Mouse (Mus musculus): Measurements from ENCODE around the gene Trpm1. TPM values are rescaled to one million over a fixed set of nuclear protein-coding genes. Genes with fewer than 3 reads are reported as not detected.

The Trpm1 gene
- polyA plus RNA-seq, 1 experiment from 2014 or later: 1.7 TPM

DNA sequence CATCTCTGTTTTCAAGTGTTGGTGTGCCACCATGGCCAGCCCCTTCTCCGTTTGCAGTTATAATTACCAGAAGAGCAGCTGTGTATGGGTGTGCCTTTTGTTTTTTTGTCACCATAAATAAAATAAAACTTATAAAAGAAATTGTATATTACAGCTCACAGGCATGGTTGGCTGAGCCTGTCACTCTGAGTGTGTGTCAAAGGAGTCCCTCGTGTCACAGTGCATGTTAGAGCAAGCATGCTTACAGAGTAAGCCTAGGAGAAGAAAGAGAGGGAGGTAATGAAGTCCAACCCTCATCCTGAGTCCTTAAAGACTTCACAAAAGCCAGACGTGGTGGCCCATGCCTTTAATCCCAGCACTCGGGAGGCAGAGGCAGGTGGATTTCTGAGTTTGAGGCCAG lies 88.8 kb downstream of the Trpm1 start:
- H3K27me3 ChIP-seq (ENCODE audit: control insufficient read depth, insufficient read depth, low read length): no peaks in the 10 kb centered on the region
- ATAC-seq (ENCODE audit: insufficient number of reproducible peaks, low FRiP score, low TSS enrichment, low read depth) (no peak), DNase-seq (ENCODE audit: low spot score) (no peak)
- H3K36me3 ChIP-seq (ENCODE audit: control insufficient read depth, insufficient read depth, low read length): no peaks in the 10 kb centered on the region
- no peak overlapping the region for H3K9ac ChIP-seq (ENCODE audit: low read length)
- no peak overlapping the region for H3K4me2 ChIP-seq (ENCODE audit: low read depth, severe bottlenecking)
- no peak overlapping the region for H3K27ac ChIP-seq (replicated peaks; ENCODE audit: low read depth, low read length)
- H3K4me1 ChIP-seq (ENCODE audit: control insufficient read depth, insufficient read depth, low read length): no peaks in the 10 kb centered on the region
- 50% methylated on average over 4 of the region's 4 CpGs for WGBS
- no peak overlapping the region for H3K4me3 ChIP-seq (ENCODE audit: low read depth, low read length)
- H3K9me3 ChIP-seq (ENCODE audit: control insufficient read depth, low read length): no peaks in the 10 kb centered on the region

DNA sequence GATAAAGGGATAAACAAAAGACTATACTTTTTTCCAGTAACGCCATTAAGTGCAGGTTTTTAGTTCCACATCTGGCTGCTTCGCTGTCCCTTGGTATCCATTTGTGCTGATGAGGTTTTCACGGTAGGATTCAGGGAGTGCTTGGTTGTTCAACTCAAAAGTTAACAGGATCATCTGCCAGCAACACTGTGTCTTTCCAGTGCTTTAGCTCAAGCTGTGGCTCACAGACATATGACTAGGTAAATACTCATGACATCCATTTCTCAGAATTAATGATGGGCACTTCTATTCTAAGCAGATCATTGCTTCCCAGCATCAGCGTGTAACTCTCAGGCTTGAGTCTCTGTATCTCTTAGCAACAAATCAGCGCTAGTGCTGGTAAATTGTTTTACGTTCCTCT lies 90.7 kb downstream of the Trpm1 start:
- ATAC-seq (ENCODE audit: insufficient number of reproducible peaks, low FRiP score, low TSS enrichment, low read depth) (no peak), DNase-seq (ENCODE audit: low spot score) (no peak)
- Histone ChIP-seq H3K27me3 (ENCODE audit: control insufficient read depth, insufficient read depth, low read length) (no peaks in the 10 kb centered on the region), H3K27ac (replicated peaks; ENCODE audit: low read depth, low read length) (no peak overlapping the region), H3K36me3 (ENCODE audit: control insufficient read depth, insufficient read depth, low read length) (no peaks in the 10 kb centered on the region), H3K9ac (ENCODE audit: low read length) (no peak overlapping the region), H3K9me3 (ENCODE audit: control insufficient read depth, low read length) (no peaks in the 10 kb centered on the region), H3K4me1 (ENCODE audit: control insufficient read depth, insufficient read depth, low read length) (no peaks in the 10 kb centered on the region), H3K4me3 (ENCODE audit: low read depth, low read length) (no peak overlapping the region), H3K4me2 (ENCODE audit: low read depth, severe bottlenecking) (no peak overlapping the region)
- 80% methylated on average over 6 of the region's 6 CpGs for WGBS

DNA sequence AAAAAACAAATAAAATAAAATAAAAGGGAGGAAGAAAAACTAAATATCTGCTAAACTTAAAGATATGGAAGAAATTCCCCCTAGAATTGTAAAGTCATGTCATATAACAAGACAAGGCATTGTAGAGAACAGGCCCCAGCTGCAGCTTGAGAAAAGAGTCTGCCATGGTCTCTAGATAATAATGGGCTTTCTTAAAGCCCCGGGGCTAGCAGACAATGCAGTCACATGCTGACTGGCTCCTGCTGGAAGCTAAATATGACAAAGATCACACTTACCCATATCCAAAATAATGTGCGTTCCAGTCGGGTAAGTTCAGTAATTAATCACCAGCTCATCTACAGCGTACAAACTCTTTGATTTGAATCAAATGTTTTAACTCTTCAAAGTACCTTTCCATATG lies 93.1 kb downstream of the Trpm1 start:
- no peaks in the 10 kb centered on the region for H3K36me3 ChIP-seq (ENCODE audit: control insufficient read depth, insufficient read depth, low read length)
- H3K27me3 ChIP-seq (ENCODE audit: control insufficient read depth, insufficient read depth, low read length): no peaks in the 10 kb centered on the region
- no peak overlapping the region for H3K4me2 ChIP-seq (ENCODE audit: low read depth, severe bottlenecking)
- no peaks in the 10 kb centered on the region for H3K9me3 ChIP-seq (ENCODE audit: control insufficient read depth, low read length)
- no peak overlapping the region for H3K4me3 ChIP-seq (ENCODE audit: low read depth, low read length)
- ATAC-seq (ENCODE audit: insufficient number of reproducible peaks, low FRiP score, low TSS enrichment, low read depth) (no peak), DNase-seq (ENCODE audit: low spot score) (no peak)
- H3K9ac ChIP-seq (ENCODE audit: low read length): no peak overlapping the region
- no peak overlapping the region for H3K27ac ChIP-seq (replicated peaks; ENCODE audit: low read depth, low read length)
- 82% methylated on average over 4 of the region's 4 CpGs for WGBS
- H3K4me1 ChIP-seq (ENCODE audit: control insufficient read depth, insufficient read depth, low read length): no peaks in the 10 kb centered on the region

DNA sequence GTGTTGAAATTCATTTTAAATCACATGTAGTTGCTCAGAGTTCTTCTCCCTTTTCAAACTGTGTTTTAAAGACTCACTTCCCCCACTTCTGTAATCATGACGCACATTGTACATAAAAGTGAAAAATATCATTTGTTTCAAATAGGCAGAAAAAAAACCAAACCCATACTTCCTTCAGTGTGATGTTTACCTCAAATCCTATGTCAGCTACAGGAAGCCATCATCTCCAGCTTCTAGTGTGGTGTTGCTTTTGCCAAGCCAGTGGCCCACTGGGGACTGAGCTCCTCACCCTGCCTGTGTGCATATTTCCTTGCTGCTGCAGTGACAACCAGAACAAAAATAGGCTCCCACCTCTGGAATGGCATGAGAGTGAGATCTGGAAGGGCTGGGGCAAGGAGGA lies 94.7 kb downstream of the Trpm1 start:
- ATAC-seq (ENCODE audit: insufficient number of reproducible peaks, low FRiP score, low TSS enrichment, low read depth) (no peak), DNase-seq (ENCODE audit: low spot score) (no peak)
- Histone ChIP-seq H3K4me2 (ENCODE audit: low read depth, severe bottlenecking) (no peak overlapping the region), H3K9ac (ENCODE audit: low read length) (no peak overlapping the region), H3K9me3 (ENCODE audit: control insufficient read depth, low read length) (no peaks in the 10 kb centered on the region), H3K4me3 (ENCODE audit: low read depth, low read length) (no peak overlapping the region), H3K27ac (replicated peaks; ENCODE audit: low read depth, low read length) (no peak overlapping the region), H3K36me3 (ENCODE audit: control insufficient read depth, insufficient read depth, low read length) (no peaks in the 10 kb centered on the region), H3K4me1 (ENCODE audit: control insufficient read depth, insufficient read depth, low read length) (no peaks in the 10 kb centered on the region), H3K27me3 (ENCODE audit: control insufficient read depth, insufficient read depth, low read length) (no peaks in the 10 kb centered on the region)
- 90% methylated on average over 1 of the region's 1 CpGs for WGBS

DNA sequence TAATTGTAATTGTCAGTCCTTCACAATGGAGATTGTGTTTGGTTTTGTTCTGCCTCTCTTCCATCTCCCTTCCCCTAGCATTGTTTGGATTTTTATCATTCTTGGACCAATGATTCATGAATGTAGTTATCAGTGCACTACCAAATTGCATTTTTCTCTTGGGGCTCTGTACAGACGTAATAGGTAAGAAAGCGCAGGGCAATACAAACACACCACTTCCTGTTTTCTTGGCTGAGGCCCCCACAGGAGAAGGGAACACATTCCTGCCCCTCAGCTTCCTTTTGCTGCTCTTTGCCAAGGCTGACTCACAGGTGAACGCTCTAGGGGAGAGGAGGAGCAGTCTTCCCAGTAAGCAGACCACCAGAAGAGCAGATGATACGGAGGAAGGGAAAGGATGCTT lies 96.1 kb downstream of the Trpm1 start:
- no peak overlapping the region for H3K27ac ChIP-seq (replicated peaks; ENCODE audit: low read depth, low read length)
- no peak for ATAC-seq (ENCODE audit: insufficient number of reproducible peaks, low FRiP score, low TSS enrichment, low read depth)
- H3K27me3 ChIP-seq (ENCODE audit: control insufficient read depth, insufficient read depth, low read length): no peaks in the 10 kb centered on the region
- H3K4me1 ChIP-seq (ENCODE audit: control insufficient read depth, insufficient read depth, low read length): no peaks in the 10 kb centered on the region
- H3K9me3 ChIP-seq (ENCODE audit: control insufficient read depth, low read length): no peaks in the 10 kb centered on the region
- H3K9ac ChIP-seq (ENCODE audit: low read length): no peak overlapping the region
- no peak for DNase-seq (ENCODE audit: low spot score)
- no peak overlapping the region for H3K4me2 ChIP-seq (ENCODE audit: low read depth, severe bottlenecking)
- 86% methylated on average over 4 of the region's 4 CpGs for WGBS
- H3K36me3 ChIP-seq (ENCODE audit: control insufficient read depth, insufficient read depth, low read length): no peaks in the 10 kb centered on the region
- no peak overlapping the region for H3K4me3 ChIP-seq (ENCODE audit: low read depth, low read length)

DNA sequence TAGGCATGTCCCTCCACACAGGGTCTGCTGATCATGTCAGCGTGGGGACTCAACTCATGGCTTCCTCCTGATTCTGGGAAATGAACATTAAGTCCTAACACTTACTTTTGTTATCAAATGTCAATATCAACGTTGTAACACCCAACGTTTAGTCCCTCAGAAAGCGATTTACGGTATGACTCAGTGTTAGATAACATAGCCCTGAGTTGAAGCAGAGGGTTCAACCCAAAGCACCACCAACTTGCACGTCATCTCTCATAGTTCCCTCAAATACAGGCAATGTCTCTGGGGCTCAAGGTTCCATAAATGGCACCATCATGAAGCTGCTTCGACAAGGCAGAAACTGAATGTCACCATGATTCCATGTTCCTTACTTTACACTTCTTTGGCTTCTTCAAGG lies 96.8 kb downstream of the Trpm1 start:
- Histone ChIP-seq H3K9me3 (ENCODE audit: control insufficient read depth, low read length) (no peaks in the 10 kb centered on the region), H3K4me2 (ENCODE audit: low read depth, severe bottlenecking) (no peak overlapping the region), H3K4me3 (ENCODE audit: low read depth, low read length) (no peak overlapping the region), H3K27me3 (ENCODE audit: control insufficient read depth, insufficient read depth, low read length) (no peaks in the 10 kb centered on the region), H3K9ac (ENCODE audit: low read length) (no peak overlapping the region), H3K4me1 (ENCODE audit: control insufficient read depth, insufficient read depth, low read length) (no peaks in the 10 kb centered on the region), H3K36me3 (ENCODE audit: control insufficient read depth, insufficient read depth, low read length) (no peaks in the 10 kb centered on the region), H3K27ac (replicated peaks; ENCODE audit: low read depth, low read length) (no peak overlapping the region)
- ATAC-seq (ENCODE audit: insufficient number of reproducible peaks, low FRiP score, low TSS enrichment, low read depth): no peak
- WGBS: 88% methylated on average over 7 of the region's 7 CpGs
- DNase-seq (ENCODE audit: low spot score): no peak

DNA sequence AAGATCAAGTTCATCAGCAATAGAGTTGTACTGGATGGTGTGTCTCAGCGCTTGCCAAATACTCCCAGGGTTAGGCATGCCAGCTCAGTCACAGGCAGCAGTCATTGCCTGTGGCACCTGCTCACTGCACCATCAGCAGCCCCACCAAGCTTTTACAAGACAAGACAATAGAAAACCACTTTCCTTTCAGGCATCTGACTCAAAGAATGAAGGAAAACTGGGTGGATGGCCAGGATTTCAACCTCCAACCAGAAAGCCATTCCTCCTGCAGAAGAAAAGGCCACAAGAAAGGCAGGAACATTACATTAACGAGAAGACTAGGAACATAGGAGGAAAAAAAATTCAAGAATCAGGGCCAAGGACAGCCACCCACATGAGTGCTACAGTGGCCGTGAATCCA lies 100.1 kb downstream of the Trpm1 start:
- no peak overlapping the region for H3K27ac ChIP-seq (replicated peaks; ENCODE audit: low read depth, low read length)
- no peaks in the 10 kb centered on the region for H3K9me3 ChIP-seq (ENCODE audit: control insufficient read depth, low read length)
- no peak overlapping the region for H3K9ac ChIP-seq (ENCODE audit: low read length)
- no peaks in the 10 kb centered on the region for H3K27me3 ChIP-seq (ENCODE audit: control insufficient read depth, insufficient read depth, low read length)
- 86% methylated on average over 3 of the region's 3 CpGs for WGBS
- no peak for DNase-seq (ENCODE audit: low spot score)
- no peak for ATAC-seq (ENCODE audit: insufficient number of reproducible peaks, low FRiP score, low TSS enrichment, low read depth)
- H3K4me2 ChIP-seq (ENCODE audit: low read depth, severe bottlenecking): no peak overlapping the region
- no peaks in the 10 kb centered on the region for H3K4me1 ChIP-seq (ENCODE audit: control insufficient read depth, insufficient read depth, low read length)
- no peaks in the 10 kb centered on the region for H3K36me3 ChIP-seq (ENCODE audit: control insufficient read depth, insufficient read depth, low read length)
- no peak overlapping the region for H3K4me3 ChIP-seq (ENCODE audit: low read depth, low read length)

DNA sequence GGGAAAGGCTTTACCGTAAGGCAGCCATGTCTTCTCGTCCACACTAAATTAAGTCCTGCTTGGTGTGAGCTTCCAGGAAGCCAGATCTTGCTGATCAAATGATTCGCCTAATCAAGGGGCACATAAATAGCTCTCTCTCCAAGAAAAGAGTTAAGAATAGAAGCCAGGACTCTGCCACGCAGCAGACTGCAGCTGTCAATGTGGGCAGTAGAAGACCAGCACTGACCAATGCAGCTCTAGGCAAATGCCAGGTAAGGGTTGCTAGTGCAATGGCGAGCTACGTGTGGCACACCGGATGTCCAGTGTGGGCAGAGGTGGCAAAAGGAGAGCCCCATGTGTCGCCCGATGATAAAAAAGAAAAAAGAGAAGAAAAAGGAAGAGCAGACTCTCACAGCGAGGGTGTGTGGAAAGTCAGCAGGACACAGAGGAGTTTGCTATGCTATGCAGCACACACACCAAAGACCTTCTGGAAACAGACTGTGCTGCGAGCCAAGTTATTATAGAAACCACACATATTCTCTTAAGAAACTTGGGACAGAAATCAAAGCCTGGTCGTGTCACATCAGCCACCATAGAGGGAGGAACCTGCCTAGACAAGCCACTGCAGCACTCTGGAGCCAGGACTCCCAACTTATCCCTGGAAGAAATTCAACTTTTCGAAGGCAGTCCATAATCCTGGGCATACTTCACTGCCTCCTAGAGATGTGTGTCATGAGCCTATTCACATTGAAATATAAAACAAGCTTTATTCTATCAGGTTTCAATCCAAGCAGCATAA lies 112.1 kb downstream of the Trpm1 start:
- no peak overlapping the region for H3K9ac ChIP-seq (ENCODE audit: low read length)
- no peak for DNase-seq (ENCODE audit: low spot score)
- H3K4me1 ChIP-seq (ENCODE audit: control insufficient read depth, insufficient read depth, low read length): no peaks in the 10 kb centered on the region
- 91% methylated on average over 13 of the region's 13 CpGs for WGBS
- H3K9me3 ChIP-seq (ENCODE audit: control insufficient read depth, low read length): no peaks in the 10 kb centered on the region; the same call in 1 of the 2 replicates
- ATAC-seq (ENCODE audit: insufficient number of reproducible peaks, low FRiP score, low TSS enrichment, low read depth): no peak
- H3K4me2 ChIP-seq (ENCODE audit: low read depth, severe bottlenecking): no peak overlapping the region
- no peak overlapping the region for H3K27ac ChIP-seq (replicated peaks; ENCODE audit: low read depth, low read length)
- H3K36me3 ChIP-seq (ENCODE audit: control insufficient read depth, insufficient read depth, low read length): no peaks in the 10 kb centered on the region
- H3K27me3 ChIP-seq (ENCODE audit: control insufficient read depth, insufficient read depth, low read length): peaks cover 6% of the 10 kb centered on the region; the same call in 1 of the 2 replicates
- H3K4me3 ChIP-seq (ENCODE audit: low read depth, low read length): no peak overlapping the region

DNA sequence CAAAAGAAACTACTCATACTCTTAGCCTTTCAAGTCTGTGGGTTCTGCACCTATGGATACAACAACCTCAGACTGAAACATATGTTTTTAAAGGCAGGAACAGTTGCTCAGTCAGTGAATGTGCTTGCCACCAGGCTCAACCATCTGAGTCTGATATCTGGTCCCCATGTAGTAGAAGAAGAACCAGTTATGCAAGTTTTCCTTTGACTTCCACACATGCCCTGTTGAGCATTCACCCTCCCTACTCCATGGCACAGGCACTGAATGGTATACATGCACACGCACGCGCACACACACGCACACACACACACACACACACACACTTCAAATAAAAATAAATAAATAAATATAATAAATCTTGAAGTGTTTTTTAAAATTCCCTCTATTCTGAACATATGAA lies 113.0 kb downstream of the Trpm1 start:
- H3K4me1 ChIP-seq (ENCODE audit: control insufficient read depth, insufficient read depth, low read length): no peaks in the 10 kb centered on the region
- no peak overlapping the region for H3K27ac ChIP-seq (replicated peaks; ENCODE audit: low read depth, low read length)
- no peaks in the 10 kb centered on the region for H3K36me3 ChIP-seq (ENCODE audit: control insufficient read depth, insufficient read depth, low read length)
- no peak overlapping the region for H3K4me2 ChIP-seq (ENCODE audit: low read depth, severe bottlenecking)
- no peak for DNase-seq (ENCODE audit: low spot score)
- 88% methylated on average over 4 of the region's 4 CpGs for WGBS
- H3K4me3 ChIP-seq (ENCODE audit: low read depth, low read length): no peak overlapping the region
- no peak overlapping the region for H3K9ac ChIP-seq (ENCODE audit: low read length)
- H3K9me3 ChIP-seq (ENCODE audit: control insufficient read depth, low read length): no peaks in the 10 kb centered on the region; the same call in 1 of the 2 replicates
- no peak for ATAC-seq (ENCODE audit: insufficient number of reproducible peaks, low FRiP score, low TSS enrichment, low read depth)
- H3K27me3 ChIP-seq (ENCODE audit: control insufficient read depth, insufficient read depth, low read length): peaks cover 6% of the 10 kb centered on the region; the same call in 1 of the 2 replicates

Measured in limb, embryonic 11.5 days (tissue).